ENCODE assay signal across 34 mouse cellular contexts in genomic region chr17:36885132-36885790, GRCm38 (mm10). TPM values are rescaled to one million over a fixed set of nuclear protein-coding genes. Genes with fewer than 3 reads are reported as not detected.
DNase-seq lines count a peak whose midpoint lies in the region; ATAC-seq and TF ChIP-seq lines count a peak whose summit lies in the region.
"Had no signal": no experiment of that assay in that cellular context is flagged by ENCODE, and none has a peak within 500 bp of the region (broad histone marks: within the 10 kb centered on the region; RNA-seq: fewer than 3 reads in every experiment).

No protein-coding gene starts in this region.

- peak overlapping the region; percentile 52 for H3K27ac ChIP-seq in intestine, postnatal 0 days (ENCODE audit: low read depth, low read length)
- no peak overlapping the region for H3K27ac ChIP-seq in stomach, postnatal 0 days (replicated peaks)
- no peak overlapping the region for H3K27ac ChIP-seq in hindbrain, embryonic 16.5 days (ENCODE audit: low read depth, low read length)
- H3K27ac ChIP-seq: embryonic facial prominence, embryonic 12.5 days; embryonic facial prominence, embryonic 15.5 days; forebrain, embryonic 15.5 days; hindbrain, embryonic 10.5 days; hindbrain, embryonic 13.5 days; hindbrain, postnatal 0 days had no signal

- intact Hi-C loops in heart, postnatal 36 days (cut with DNase I), result no loop called here

- H3K9ac ChIP-seq in intestine, postnatal 0 days (ENCODE audit: low read depth, low read length), result no peak overlapping the region
- no peak overlapping the region for H3K9ac ChIP-seq in stomach, postnatal 0 days (ENCODE audit: low read length)
- no peak overlapping the region for H3K9ac ChIP-seq in hindbrain, embryonic 16.5 days (ENCODE audit: low read depth, low read length)
- H3K9ac ChIP-seq: embryonic facial prominence, embryonic 12.5 days; embryonic facial prominence, embryonic 15.5 days; forebrain, embryonic 15.5 days; hindbrain, embryonic 13.5 days had no signal

- no peaks in the 10 kb centered on the region for H3K27me3 ChIP-seq in intestine, postnatal 0 days (replicated peaks; ENCODE audit: control insufficient read depth, insufficient read depth, low read length)
- no peaks in the 10 kb centered on the region for H3K27me3 ChIP-seq in stomach, postnatal 0 days (ENCODE audit: control insufficient read depth, insufficient read depth, low read length)
- H3K27me3 ChIP-seq in hindbrain, embryonic 16.5 days (replicated peaks; ENCODE audit: control insufficient read depth, insufficient read depth, low read length), result no peaks in the 10 kb centered on the region
- H3K27me3 ChIP-seq: CH12.LX; embryonic facial prominence, embryonic 12.5 days; embryonic facial prominence, embryonic 15.5 days; forebrain, embryonic 15.5 days; hindbrain, embryonic 13.5 days had no signal

- no peak for TF ChIP-seq EP300 in stomach, postnatal 0 days (optimal IDR thresholded peaks at IDR 0.05)

- no peak for TF ChIP-seq CTCF in intestine, postnatal 0 days (IDR thresholded peaks at IDR 0.05; ENCODE audit: low read depth)
- no peak for TF ChIP-seq CTCF in stomach, postnatal 0 days (IDR thresholded peaks at IDR 0.05; ENCODE audit: low read depth)

- WGBS in intestine, postnatal 0 days, result 58% methylated on average over 12 of the region's 12 CpGs
- 85% methylated on average over 12 of the region's 12 CpGs for WGBS in stomach, postnatal 0 days
- WGBS in hindbrain, embryonic 16.5 days, result 94% methylated on average over 12 of the region's 12 CpGs

- H3K4me1 ChIP-seq in intestine, postnatal 0 days (replicated peaks; ENCODE audit: control insufficient read depth, insufficient read depth, low read length), result peaks cover 6% of the 10 kb centered on the region; the same call in 1 of the 2 replicates
- H3K4me1 ChIP-seq in stomach, postnatal 0 days (replicated peaks; ENCODE audit: control insufficient read depth, insufficient read depth), result no peaks in the 10 kb centered on the region
- H3K4me1 ChIP-seq in hindbrain, embryonic 16.5 days (ENCODE audit: control insufficient read depth, insufficient read depth, low read depth, low read length), result no peaks in the 10 kb centered on the region
- H3K4me1 ChIP-seq: embryonic facial prominence, embryonic 12.5 days; embryonic facial prominence, embryonic 15.5 days; forebrain, embryonic 15.5 days; hindbrain, embryonic 10.5 days; hindbrain, embryonic 13.5 days had no signal

- no peak overlapping the region for H3K4me3 ChIP-seq in intestine, postnatal 0 days (ENCODE audit: low read depth, low read length)
- H3K4me3 ChIP-seq in stomach, postnatal 0 days (ENCODE audit: low read depth, low read length), result no peak overlapping the region
- H3K4me3 ChIP-seq in hindbrain, embryonic 16.5 days (ENCODE audit: low read length), result no peak overlapping the region
- H3K4me3 ChIP-seq: embryonic facial prominence, embryonic 12.5 days; embryonic facial prominence, embryonic 15.5 days; forebrain, embryonic 15.5 days; hindbrain, embryonic 10.5 days; hindbrain, embryonic 13.5 days had no signal

- H3K36me3 ChIP-seq in intestine, postnatal 0 days (ENCODE audit: control insufficient read depth, insufficient read depth), result no peaks in the 10 kb centered on the region
- no peaks in the 10 kb centered on the region for H3K36me3 ChIP-seq in stomach, postnatal 0 days (ENCODE audit: control insufficient read depth, insufficient read depth, low read length)
- no peaks in the 10 kb centered on the region for H3K36me3 ChIP-seq in hindbrain, embryonic 16.5 days (ENCODE audit: control insufficient read depth, insufficient read depth, low read length)
- H3K36me3 ChIP-seq: embryonic facial prominence, embryonic 12.5 days; embryonic facial prominence, embryonic 15.5 days; forebrain, embryonic 15.5 days; G1E; hindbrain, embryonic 10.5 days; hindbrain, embryonic 13.5 days had no signal

- ATAC-seq in intestine, postnatal 0 days, result peak; percentile 95
- ATAC-seq in stomach, postnatal 0 days (ENCODE audit: low FRiP score, low TSS enrichment), result peak; percentile 95
- no peak for ATAC-seq in hindbrain, embryonic 16.5 days
- ATAC-seq: forebrain, embryonic 15.5 days; hindbrain, postnatal 0 days; inflammation-experienced regulatory T-cells, adult 6 months; Patski had no signal

- no peak overlapping the region for H3K4me2 ChIP-seq in intestine, postnatal 0 days (replicated peaks; ENCODE audit: low read depth)
- no peak overlapping the region for H3K4me2 ChIP-seq in stomach, postnatal 0 days (replicated peaks; ENCODE audit: low read depth)
- no peak overlapping the region for H3K4me2 ChIP-seq in hindbrain, embryonic 16.5 days (ENCODE audit: low read length)
- H3K4me2 ChIP-seq: embryonic facial prominence, embryonic 12.5 days; embryonic facial prominence, embryonic 15.5 days; forebrain, embryonic 15.5 days; heart, embryonic 11.5 days; hindbrain, embryonic 13.5 days had no signal

- no peaks in the 10 kb centered on the region for H3K9me3 ChIP-seq in intestine, postnatal 0 days (ENCODE audit: control insufficient read depth)
- H3K9me3 ChIP-seq in stomach, postnatal 0 days (ENCODE audit: control insufficient read depth, low read length), result no peaks in the 10 kb centered on the region
- no peaks in the 10 kb centered on the region for H3K9me3 ChIP-seq in hindbrain, embryonic 16.5 days (ENCODE audit: control insufficient read depth, low read length)
- H3K9me3 ChIP-seq: embryonic facial prominence, embryonic 12.5 days; embryonic facial prominence, embryonic 15.5 days; forebrain, embryonic 15.5 days; G1E; hindbrain, embryonic 10.5 days; hindbrain, embryonic 13.5 days had no signal

- DNase-seq in heart, adult 11 months, result peak; percentile 68
- DNase-seq in heart, postnatal 36 days, result no peak
- DNase-seq in stomach, postnatal 0 days (ENCODE audit: low spot score), result no peak
- DNase-seq in thymus, postnatal 10 days (ENCODE audit: low spot score in 2 of 2), result no peak
- DNase-seq: adrenal gland, adult 2 months; adrenal gland, postnatal 14 days; B cell, adult 2 months; cerebellum, adult 11 months; cerebellum, adult 2 months; cerebellum, adult 9-11 months; cerebellum, postnatal 25 days; gastrocnemius, postnatal 36 days had no signal

RNA-seq across cellular contexts. Expression of gene Trim40, which starts 4.7 kb away (rescaled TPM):
- total RNA-seq in heart, postnatal 36 days (2021), result not detected
- 6.8 TPM in 2 replicates for polyA plus RNA-seq in intestine, postnatal 0 days (2015; fragmentation: Nextera tagmentation; extraction: Ambion mirVana)
- polyA plus RNA-seq in stomach, postnatal 0 days (2015; fragmentation: Nextera tagmentation; extraction: Ambion mirVana), result 0.80 and 1.0 TPM in 2 replicates
- polyA plus RNA-seq in hindbrain, embryonic 16.5 days (2015; fragmentation: Nextera tagmentation; extraction: Ambion mirVana), result 0.08 TPM in 1 of 2 replicates, not detected in the other
- total RNA-seq: adrenal gland, postnatal 14 days; CH12.LX; common myeloid progenitor, adult 5-6 weeks; G1E; gastrocnemius, adult 8-10 months; gastrocnemius, postnatal 36 days; granulocyte monocyte progenitor cell, adult 5-6 weeks; heart, postnatal 25 days; hindbrain, postnatal 0 days had no signal
- polyA plus RNA-seq: embryonic facial prominence, embryonic 12.5 days; embryonic facial prominence, embryonic 15.5 days; forebrain, embryonic 11.5 days; forebrain, embryonic 15.5 days; G1E; heart, embryonic 11.5 days; heart, embryonic 14.5 days; heart, postnatal 0 days; hindbrain, embryonic 10.5 days; hindbrain, embryonic 13.5 days; hindbrain, postnatal 0 days; inflammation-experienced regulatory T-cells, adult 6 months; Patski had no signal

RNA-seq across cellular contexts. Expression of gene Trim31, which starts 12.7 kb away (rescaled TPM):
- not detected for total RNA-seq in heart, postnatal 36 days (2021)
- polyA plus RNA-seq in intestine, postnatal 0 days (2015; fragmentation: Nextera tagmentation; extraction: Ambion mirVana), result 53.7 and 56.2 TPM in 2 replicates
- polyA plus RNA-seq in stomach, postnatal 0 days (2015; fragmentation: Nextera tagmentation; extraction: Ambion mirVana), result 1.4 and 1.8 TPM in 2 replicates
- not detected in 2 replicates for polyA plus RNA-seq in hindbrain, embryonic 16.5 days (2015; fragmentation: Nextera tagmentation; extraction: Ambion mirVana)
- total RNA-seq: adrenal gland, adult 2 months; adrenal gland, postnatal 14 days; adrenal gland, postnatal 4 days; CH12.LX; common myeloid progenitor, adult 5-6 weeks; G1E; gastrocnemius, adult 8-10 months; gastrocnemius, postnatal 36 days; granulocyte monocyte progenitor cell, adult 5-6 weeks; heart, adult 8-10 months; heart, postnatal 25 days; hindbrain, postnatal 0 days had no signal
- polyA plus RNA-seq: adrenal gland, adult 2 months; cerebellum, adult 2 months; embryonic facial prominence, embryonic 12.5 days; embryonic facial prominence, embryonic 15.5 days; forebrain, embryonic 11.5 days; forebrain, embryonic 15.5 days; G1E; heart, embryonic 11.5 days; heart, embryonic 14.5 days; heart, postnatal 0 days; hindbrain, embryonic 10.5 days; hindbrain, embryonic 13.5 days; hindbrain, postnatal 0 days; inflammation-experienced regulatory T-cells, adult 6 months; Patski had no signal

RNA-seq across cellular contexts. Expression of gene Trim10, which starts 15.9 kb away (rescaled TPM):
- under 1 TPM; 0.41 to 0.64 TPM for total RNA-seq in heart, postnatal 36 days (2021)
- polyA plus RNA-seq in intestine, postnatal 0 days (2015; fragmentation: Nextera tagmentation; extraction: Ambion mirVana), result 0.07 and 0.21 TPM in 2 replicates
- 0.28 and 0.32 TPM in 2 replicates for polyA plus RNA-seq in stomach, postnatal 0 days (2015; fragmentation: Nextera tagmentation; extraction: Ambion mirVana)
- 0.78 and 1.2 TPM in 2 replicates for polyA plus RNA-seq in hindbrain, embryonic 16.5 days (2015; fragmentation: Nextera tagmentation; extraction: Ambion mirVana)
- total RNA-seq: CH12.LX; gastrocnemius, adult 8-10 months; gastrocnemius, postnatal 36 days; granulocyte monocyte progenitor cell, adult 5-6 weeks; hindbrain, postnatal 0 days had no signal
- polyA plus RNA-seq: inflammation-experienced regulatory T-cells, adult 6 months had no signal

RNA-seq across cellular contexts. Expression of gene Trim15, which starts 18.3 kb away (rescaled TPM):
- total RNA-seq in heart, postnatal 36 days (2021), result not detected
- polyA plus RNA-seq in intestine, postnatal 0 days (2015; fragmentation: Nextera tagmentation; extraction: Ambion mirVana), result 16.4 and 23.0 TPM in 2 replicates
- polyA plus RNA-seq in stomach, postnatal 0 days (2015; fragmentation: Nextera tagmentation; extraction: Ambion mirVana), result 2.0 and 2.1 TPM in 2 replicates
- polyA plus RNA-seq in hindbrain, embryonic 16.5 days (2015; fragmentation: Nextera tagmentation; extraction: Ambion mirVana), result 0.90 and 1.1 TPM in 2 replicates
- total RNA-seq: adrenal gland, adult 2 months; adrenal gland, postnatal 14 days; adrenal gland, postnatal 4 days; CH12.LX; gastrocnemius, adult 8-10 months; gastrocnemius, postnatal 36 days; granulocyte monocyte progenitor cell, adult 5-6 weeks; heart, adult 8-10 months; heart, postnatal 25 days; hindbrain, postnatal 0 days had no signal
- polyA plus RNA-seq: adrenal gland, adult 2 months; G1E; heart, embryonic 14.5 days; heart, postnatal 0 days had no signal

RNA-seq across cellular contexts. Expression of gene Trim26, which starts 48.3 kb away (rescaled TPM):
- 10 to 100 TPM; 22.2 to 23.6 TPM for total RNA-seq in heart, postnatal 36 days (2021)
- polyA plus RNA-seq in intestine, postnatal 0 days (2015; fragmentation: Nextera tagmentation; extraction: Ambion mirVana), result 27.4 and 32.2 TPM in 2 replicates
- polyA plus RNA-seq in stomach, postnatal 0 days (2015; fragmentation: Nextera tagmentation; extraction: Ambion mirVana), result 22.9 and 24.0 TPM in 2 replicates
- 49.5 and 53.8 TPM in 2 replicates for polyA plus RNA-seq in hindbrain, embryonic 16.5 days (2015; fragmentation: Nextera tagmentation; extraction: Ambion mirVana)

Comparison
In these comparisons a context has a peak if more than half of its experiments do, and no peak if none do; other contexts are left out.
1. RNA of gene Trim31, which starts 12.7 kb away (polyA plus RNA-seq): 53.7 to 56.2 TPM in intestine, postnatal 0 days; 1.4 to 1.8 TPM in stomach, postnatal 0 days and not detected in hindbrain, embryonic 16.5 days; every median in the first group is over 10 times any median in the second.